Mouse (Mus musculus): Measurements from ENCODE around the gene D430019H16Rik. TPM values are rescaled to one million over a fixed set of nuclear protein-coding genes. Genes with fewer than 3 reads are reported as not detected.

D430019H16Rik gene
- total RNA-seq, 1 experiment from 2014 or later = not detected

DNA sequence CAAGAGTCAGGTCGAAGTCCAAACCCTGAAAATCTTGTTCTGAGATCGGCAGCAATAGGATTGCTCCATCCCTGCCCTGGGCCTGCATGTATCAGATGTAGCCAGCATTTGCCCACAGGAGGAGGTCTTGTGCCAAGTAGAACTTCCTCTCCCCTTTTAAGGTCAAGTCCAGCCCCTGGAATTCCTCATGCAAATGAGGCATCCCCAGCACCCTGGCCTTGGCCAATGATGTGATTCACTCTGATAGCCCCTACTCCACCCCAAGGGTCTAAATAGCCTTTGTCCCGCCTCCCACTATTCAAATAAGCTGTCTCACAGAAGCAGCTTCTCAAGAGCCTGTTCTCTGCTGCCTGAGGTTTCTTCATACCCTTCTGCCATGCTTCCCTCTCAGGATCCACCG lies 81.2 kb downstream of the D430019H16Rik start:
- ATAC-seq (replicated peaks; ENCODE audit: low read depth, poor library complexity, severe bottlenecking) = no peak

GRCm38 (mm10) chr12:105535968-105536760 lies 82.5 kb downstream of the D430019H16Rik start:
- ATAC-seq (replicated peaks; ENCODE audit: low read depth, poor library complexity, severe bottlenecking) = peak; percentile 49

DNA sequence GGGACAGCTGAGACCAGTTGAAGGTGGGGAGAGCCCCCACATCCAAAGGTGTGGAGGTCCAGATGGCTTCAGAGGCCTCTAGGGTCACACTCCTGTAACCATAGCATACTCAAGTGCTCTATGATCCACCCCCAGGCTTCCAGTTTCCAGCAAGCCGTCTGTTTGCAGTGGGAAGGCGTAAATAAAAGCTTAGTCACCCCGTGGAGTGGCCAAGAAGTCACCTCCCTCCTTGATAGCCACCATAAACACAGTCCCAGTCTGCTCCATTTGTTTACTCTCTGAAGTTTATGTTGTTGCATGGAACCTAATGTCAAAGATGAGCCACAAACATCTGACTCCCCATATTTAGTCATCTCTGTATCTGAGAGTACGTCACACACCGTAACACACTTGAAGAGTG lies 83.5 kb downstream of the D430019H16Rik start:
- no peak for ATAC-seq (replicated peaks; ENCODE audit: low read depth, poor library complexity, severe bottlenecking)

- peak; percentile 95 for ATAC-seq (replicated peaks; ENCODE audit: low read depth, poor library complexity, severe bottlenecking)
Measured at GRCm38 (mm10) chr12:105539649-105540048, 86.0 kb downstream of the D430019H16Rik start.

DNA sequence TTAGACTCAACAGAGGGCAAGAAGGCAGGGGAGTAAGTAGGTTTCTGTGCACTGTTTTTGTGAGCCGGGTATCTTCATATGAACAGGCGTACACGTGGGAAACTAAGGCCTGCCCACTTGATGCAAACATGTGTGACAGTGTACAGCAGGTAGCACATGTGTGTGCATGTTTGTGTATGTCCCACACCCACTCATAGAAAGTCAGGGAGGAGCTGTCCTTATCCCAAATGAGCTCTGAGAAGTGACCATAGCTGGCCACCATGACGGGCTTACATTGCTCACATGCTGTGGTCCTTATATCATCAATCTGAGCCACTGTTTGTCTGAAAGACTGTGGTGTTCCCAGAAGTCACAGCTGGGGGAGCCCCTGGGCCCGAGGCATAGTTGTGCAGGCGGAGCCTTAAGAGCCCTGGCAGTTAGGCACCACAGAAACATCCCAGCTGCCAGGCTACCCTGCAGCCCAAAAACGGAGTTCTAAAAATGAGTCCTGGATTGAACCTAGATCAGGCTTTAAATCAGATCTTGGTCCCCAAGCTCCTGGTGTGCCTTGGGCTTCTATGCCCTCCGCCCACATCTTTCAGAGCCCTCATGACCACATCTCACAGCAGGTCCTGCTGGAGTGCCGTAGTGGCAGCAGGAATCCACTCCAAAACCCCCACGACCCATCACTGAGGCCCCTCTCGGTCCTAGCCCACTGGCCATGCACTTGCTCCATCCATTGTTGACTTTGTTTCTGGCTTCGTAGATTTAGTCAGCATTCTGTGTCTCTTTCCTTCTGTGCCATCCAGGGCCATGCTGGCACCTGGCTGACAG lies 88.1 kb downstream of the D430019H16Rik start:
- no peak for ATAC-seq (replicated peaks; ENCODE audit: low read depth, poor library complexity, severe bottlenecking)

- no peak for ATAC-seq (replicated peaks; ENCODE audit: low read depth, poor library complexity, severe bottlenecking)
Measured at GRCm38 (mm10) chr12:105542513-105542912, 88.9 kb downstream of the D430019H16Rik start.

Other genes starting within 250 kb of the D430019H16Rik start
- gene Tcl1, start 231.1 kb upstream of the D430019H16Rik start, total RNA-seq (2017) = not detected in 2 replicates
- gene Tunar, start 120.0 kb upstream of the D430019H16Rik start, total RNA-seq (2017) = not detected in 2 replicates
- gene Bdkrb2, start 109.4 kb downstream of the D430019H16Rik start, total RNA-seq (2017) = not detected in 2 replicates
- gene Bdkrb1, start 149.2 kb downstream of the D430019H16Rik start, total RNA-seq (2017) = not detected in 2 replicates
- gene Gskip, start 231.0 kb downstream of the D430019H16Rik start, total RNA-seq (2017) = 10.7 and 11.6 TPM in 2 replicates
- 24.7 and 34.0 TPM in 2 replicates for gene Atg2b, start 231.4 kb downstream of the D430019H16Rik start, total RNA-seq (2017)